Mouse (Mus musculus) stomach, embryonic 16.5 days (tissue): ENCODE results near the gene Gm14305. TPM values are rescaled to one million over a fixed set of nuclear protein-coding genes. Genes with fewer than 3 reads are reported as not detected.
"Not testable (repeated sequence)": the region's sequence is repeated elsewhere in the genome, so short reads cannot be mapped to it uniquely, and the experiment has no call there.

Experiments used
- ATAC-seq: fragments of 200-750 bp; cut with Nextera tagmentation; 2 replicates; pipeline ENCODE4 v1.8.0; 2017; ENCODE audit warnings: moderate number of reproducible peaks, moderate TSS enrichment; ENCODE audit not compliant: insufficient read depth, low FRiP score
- H3K27ac ChIP-seq: fragments of 300-500 bp; sonication (generic); 2 replicates; pipeline ENCODE4 v1.5.1; 2014; ENCODE audit warnings: low read length
- H3K27me3 ChIP-seq: fragments of 300-500 bp; sonication (generic); 2 replicates; pipeline ENCODE4 v1.6.1; 2014; ENCODE audit warnings: low read length, control low read depth, mixed read lengths; ENCODE audit not compliant: control insufficient read depth, insufficient read depth
- H3K36me3 ChIP-seq: fragments of 300-500 bp; sonication (generic); 2 replicates; pipeline ENCODE4 v1.6.1; 2014; ENCODE audit warnings: low read length; ENCODE audit not compliant: control insufficient read depth, insufficient read depth
- H3K4me1 ChIP-seq: fragments of 300-500 bp; sonication (generic); 2 replicates; pipeline ENCODE4 v1.6.1; 2014; ENCODE audit warnings: low read length, control low read depth, mixed read lengths; ENCODE audit not compliant: control insufficient read depth, insufficient read depth
- H3K4me2 ChIP-seq: fragments of 300-500 bp; sonication (generic); 2 replicates; pipeline ENCODE4 v1.6.1; 2014; ENCODE audit warnings: low read depth, low read length, mixed read lengths
- H3K4me3 ChIP-seq: fragments of 300-500 bp; sonication (generic); replicated peaks from 2 replicates; pipeline ENCODE4 v1.5.1; 2014; ENCODE audit warnings: mild to moderate bottlenecking, low read length
- H3K9ac ChIP-seq: fragments of 300-500 bp; sonication (generic); 2 replicates; pipeline ENCODE4 v1.6.1; 2014; ENCODE audit warnings: low read length
- H3K9me3 ChIP-seq: fragments of 300-500 bp; sonication (generic); replicated peaks from 2 replicates; pipeline ENCODE4 v1.6.1; 2016; ENCODE audit warnings: low read length, control low read depth; ENCODE audit not compliant: control insufficient read depth
- WGBS: fragments of 180-500 bp; shearing (Covaris S2); extraction: QIAGEN DNeasy Blood & Tissue Kit; methylation state at CpG from one replicate; pipeline ENCODE4 v1.1.7; 2014; 5-methylcytosine and 5-hydroxymethylcytosine counted together
- polyA plus RNA-seq: library from polyadenylated mRNA; unstranded; fragments of >200 nt; fragmentation: Nextera tagmentation; extraction: Ambion mirVana; gene quantifications from 2 replicates; pipeline ENCODE4 v1.2.1, GENCODE M21; 2015

The Gm14305 gene
- polyA plus RNA-seq = 22.0 and 24.1 TPM in 2 replicates

GRCm38 (mm10) chr2:176708051-176708450 is at the start of gene Gm14305:
Gm14305 (plus strand) TSS chr2:176708328.
- Histone ChIP-seq H3K9ac (peak within 1 kb of the TSS; percentile 35; the same call in 1 of the 2 replicates), H3K4me2 (peak within 1 kb of the TSS; percentile 21), H3K4me3 (peak within 1 kb of the TSS; percentile 48)
- H3K27me3 ChIP-seq, H3K36me3 ChIP-seq, H3K4me1 ChIP-seq, H3K9me3 ChIP-seq, H3K27ac ChIP-seq, ATAC-seq: not testable (repeated sequence)
- 3% methylated on average over 3 of the region's 6 CpGs for WGBS

GRCm38 (mm10) chr2:176670222-176670621 is 37.9 kb upstream of the Gm14305 start, which contains the start of gene Zfp973:
Zfp973 (plus strand) TSS chr2:176670522.
- H3K36me3 ChIP-seq, ATAC-seq, H3K4me1 ChIP-seq, H3K27ac ChIP-seq, H3K27me3 ChIP-seq, H3K9me3 ChIP-seq, H3K4me2 ChIP-seq, H3K9ac ChIP-seq, H3K4me3 ChIP-seq: not testable (repeated sequence)
- WGBS = no CpG with 5 or more reads among the region's 6 CpGs

Other genes with a start within 250 kb of the Gm14305 start
- 1.8 and 1.9 TPM in 2 replicates for gene Gm14434, start 221.5 kb upstream of the Gm14305 start, polyA plus RNA-seq
- not detected in 2 replicates for gene Zfp967, start 187.3 kb upstream of the Gm14305 start, polyA plus RNA-seq
- gene Gm14308, start 72.0 kb upstream of the Gm14305 start, polyA plus RNA-seq = 10.1 and 21.2 TPM in 2 replicates
- gene Zfp973, start 37.8 kb upstream of the Gm14305 start, polyA plus RNA-seq = 9.5 and 9.6 TPM in 2 replicates
- gene Gm14295, start 90.3 kb downstream of the Gm14305 start, polyA plus RNA-seq = 13.1 and 17.1 TPM in 2 replicates
- gene Gm14408, start 122.8 kb downstream of the Gm14305 start, polyA plus RNA-seq = not detected in 2 replicates
- 7.8 and 12.0 TPM in 2 replicates for gene Gm14296, start 219.5 kb downstream of the Gm14305 start, polyA plus RNA-seq